Mouse (Mus musculus): ENCODE data around the gene Hist1h2be. TPM values are rescaled to one million over a fixed set of nuclear protein-coding genes. Genes with fewer than 3 reads are reported as not detected.
"Not testable (repeated sequence)": the region's sequence is repeated elsewhere in the genome, so short reads cannot be mapped to it uniquely, and the experiment has no call there.

The Hist1h2be gene
- polyA plus RNA-seq, 1 experiment: 2.8 TPM

GRCm38 (mm10) chr13:23592614-23593013 is 28.3 kb downstream of the Hist1h2be start:
- H3K4me3 ChIP-seq (ENCODE audit: extremely low read depth, insufficient read depth, insufficient read length): no peak overlapping the region
- 66% methylated on average over 7 of the region's 7 CpGs for WGBS
- no peak for DNase-seq (ENCODE audit: low read depth in 1 of 2, low spot score in 2 of 2)
- H3K27me3 ChIP-seq (ENCODE audit: control insufficient read depth, insufficient read depth, low read length): no peaks in the 10 kb centered on the region
- no peaks in the 10 kb centered on the region for H3K36me3 ChIP-seq (ENCODE audit: control insufficient read depth, insufficient read depth, low read length)
- no peak overlapping the region; the same call in 1 of the 2 replicates for H3K27ac ChIP-seq (ENCODE audit: insufficient read depth, low read length)
- TF ChIP-seq POLR2A (IDR thresholded peaks at IDR 0.05; ENCODE audit: low read depth, low read length) (no peak), CTCF (IDR thresholded peaks at IDR 0.05; ENCODE audit: extremely low read depth, insufficient read depth, insufficient read length, insufficient replicate concordance) (no peak)
- 0 out of 2 replicates have a peak, but pooled peaks cover 2% of the 10 kb centered on the region for H3K4me1 ChIP-seq (ENCODE audit: control insufficient read depth, insufficient read depth, insufficient read length)

- H3K27ac ChIP-seq (ENCODE audit: insufficient read depth, low read length); DNase-seq (ENCODE audit: low read depth in 1 of 2, low spot score in 2 of 2); H3K36me3 ChIP-seq (ENCODE audit: control insufficient read depth, insufficient read depth, low read length); H3K4me3 ChIP-seq (ENCODE audit: extremely low read depth, insufficient read depth, insufficient read length); H3K27me3 ChIP-seq (ENCODE audit: control insufficient read depth, insufficient read depth, low read length); H3K4me1 ChIP-seq (ENCODE audit: control insufficient read depth, insufficient read depth, insufficient read length): not testable (repeated sequence)
- 90% methylated on average over 7 of the region's 7 CpGs for WGBS
Measured at GRCm38 (mm10) chr13:23591886-23592285, 29.0 kb downstream of the Hist1h2be start.

DNA sequence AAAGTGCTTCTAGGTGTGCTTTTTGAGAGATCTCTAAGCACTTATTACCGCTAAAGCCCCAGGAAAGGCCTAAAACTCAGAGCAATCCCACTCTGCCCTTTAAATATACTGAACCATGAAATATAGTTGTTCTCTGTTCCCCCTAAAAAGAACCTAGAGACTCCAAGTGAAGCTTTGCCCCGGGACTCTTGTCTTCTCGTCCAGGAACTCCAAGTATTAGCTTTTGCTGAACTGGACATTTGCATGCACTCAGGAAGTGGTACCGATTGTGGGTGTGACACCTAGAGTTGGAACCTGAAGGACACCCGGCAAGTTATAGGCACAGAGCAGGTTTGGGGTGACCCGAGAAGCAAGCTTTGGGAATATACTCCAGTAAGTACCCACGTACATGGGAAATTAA is 29.7 kb downstream of the Hist1h2be start:
- no peak overlapping the region for H3K4me3 ChIP-seq (ENCODE audit: extremely low read depth, insufficient read depth, insufficient read length)
- no peaks in the 10 kb centered on the region for H3K27me3 ChIP-seq (ENCODE audit: control insufficient read depth, insufficient read depth, low read length)
- H3K4me1 ChIP-seq (ENCODE audit: control insufficient read depth, insufficient read depth, insufficient read length): 0 out of 2 replicates have a peak, but pooled peaks cover 2% of the 10 kb centered on the region
- no peak for DNase-seq (ENCODE audit: low read depth in 1 of 2, low spot score in 2 of 2)
- 83% methylated on average over 7 of the region's 7 CpGs for WGBS
- no peak for TF ChIP-seq CTCF (IDR thresholded peaks at IDR 0.05; ENCODE audit: extremely low read depth, insufficient read depth, insufficient read length, insufficient replicate concordance)
- H3K27ac ChIP-seq (ENCODE audit: insufficient read depth, low read length): no peak overlapping the region
- H3K36me3 ChIP-seq (ENCODE audit: control insufficient read depth, insufficient read depth, low read length): no peaks in the 10 kb centered on the region

GRCm38 (mm10) chr13:23586940-23587225 is 34.0 kb downstream of the Hist1h2be start:
- DNase-seq (ENCODE audit: low read depth in 1 of 2, low spot score in 2 of 2): no peak
- Histone ChIP-seq H3K27me3 (ENCODE audit: control insufficient read depth, insufficient read depth, low read length) (no peaks in the 10 kb centered on the region), H3K27ac (ENCODE audit: insufficient read depth, low read length) (no peak overlapping the region), H3K36me3 (ENCODE audit: control insufficient read depth, insufficient read depth, low read length) (no peaks in the 10 kb centered on the region), H3K4me3 (ENCODE audit: extremely low read depth, insufficient read depth, insufficient read length) (peak overlapping the region; percentile 47; the same call in 1 of the 2 replicates), H3K4me1 (ENCODE audit: control insufficient read depth, insufficient read depth, insufficient read length) (peaks cover 3% of the 10 kb centered on the region; the same call in 1 of the 2 replicates)
- WGBS: 2% methylated on average over 1 of the region's 1 CpGs
- no peak for TF ChIP-seq POLR2A (IDR thresholded peaks at IDR 0.05; ENCODE audit: low read depth, low read length)
- no peak for TF ChIP-seq CTCF (IDR thresholded peaks at IDR 0.05; ENCODE audit: extremely low read depth, insufficient read depth, insufficient read length, insufficient replicate concordance)

- H3K27ac ChIP-seq (ENCODE audit: insufficient read depth, low read length): peak overlapping the region; percentile 55
Measured at GRCm38 (mm10) chr13:23586099-23586939, 34.6 kb downstream of the Hist1h2be start.

DNA sequence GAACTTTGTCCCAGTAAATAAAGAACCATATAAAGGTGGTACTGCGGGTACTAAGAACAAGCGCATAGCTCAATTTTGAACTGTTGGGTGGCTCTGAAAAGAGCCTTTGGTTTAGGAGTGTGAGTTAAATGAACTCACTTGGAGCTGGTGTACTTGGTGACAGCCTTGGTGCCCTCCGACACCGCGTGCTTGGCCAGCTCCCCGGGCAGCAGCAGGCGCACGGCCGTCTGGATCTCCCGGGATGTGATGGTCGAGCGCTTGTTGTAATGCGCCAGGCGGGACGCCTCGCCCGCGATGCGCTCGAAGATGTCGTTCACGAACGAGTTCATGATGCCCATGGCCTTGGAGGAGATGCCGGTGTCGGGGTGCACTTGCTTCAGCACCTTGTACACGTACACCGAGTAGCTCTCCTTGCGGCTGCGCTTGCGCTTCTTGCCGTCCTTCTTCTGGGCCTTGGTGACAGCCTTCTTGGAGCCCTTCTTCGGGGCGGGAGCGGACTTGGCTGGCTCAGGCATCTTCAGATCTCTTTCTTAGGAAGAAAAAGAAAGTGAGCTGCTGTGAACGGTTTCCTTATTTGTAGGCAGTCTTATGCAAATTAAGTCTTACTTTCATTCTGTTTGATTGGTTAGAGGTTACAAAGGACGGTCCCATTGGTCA is 35.4 kb downstream of the Hist1h2be start:
- under 1% methylated on average over 33 of the region's 36 CpGs for WGBS
- peak; percentile 43 to 89 for DNase-seq (ENCODE audit: low read depth in 1 of 2, low spot score in 2 of 2)
- not testable (repeated sequence) for H3K27me3 ChIP-seq (ENCODE audit: control insufficient read depth, insufficient read depth, low read length); H3K36me3 ChIP-seq (ENCODE audit: control insufficient read depth, insufficient read depth, low read length); H3K4me1 ChIP-seq (ENCODE audit: control insufficient read depth, insufficient read depth, insufficient read length)
- TF ChIP-seq POLR2A (IDR thresholded peaks at IDR 0.05; ENCODE audit: low read depth, low read length): peak; percentile 81
- peak overlapping the region; percentile 97 for H3K27ac ChIP-seq (ENCODE audit: insufficient read depth, low read length)
- H3K4me3 ChIP-seq (ENCODE audit: extremely low read depth, insufficient read depth, insufficient read length): peak overlapping the region; percentile 71

More at GRCm38 (mm10) chr13:23586099-23586939, 34.6 kb downstream of the Hist1h2be start:
- Histone ChIP-seq H3K36me3 (ENCODE audit: control insufficient read depth, insufficient read depth, low read length) (no peaks in the 10 kb centered on the region), H3K27me3 (ENCODE audit: control insufficient read depth, insufficient read depth, low read length) (no peaks in the 10 kb centered on the region), H3K4me1 (ENCODE audit: control insufficient read depth, insufficient read depth, insufficient read length) (peaks cover 3% of the 10 kb centered on the region; the same call in 1 of the 2 replicates), H3K4me3 (ENCODE audit: extremely low read depth, insufficient read depth, insufficient read length) (peak overlapping the region; percentile 47)
- TF ChIP-seq CTCF (IDR thresholded peaks at IDR 0.05; ENCODE audit: extremely low read depth, insufficient read depth, insufficient read length, insufficient replicate concordance) (no peak), POLR2A (IDR thresholded peaks at IDR 0.05; ENCODE audit: low read depth, low read length) (no peak)
- DNase-seq (ENCODE audit: low read depth in 1 of 2, low spot score in 2 of 2): no peak
- 4% methylated on average over 22 of the region's 22 CpGs for WGBS

GRCm38 (mm10) chr13:23585029-23585441 is 35.9 kb downstream of the Hist1h2be start:
- Histone ChIP-seq H3K4me3 (ENCODE audit: extremely low read depth, insufficient read depth, insufficient read length) (peak overlapping the region; percentile 66), H3K27me3 (ENCODE audit: control insufficient read depth, insufficient read depth, low read length) (no peaks in the 10 kb centered on the region), H3K36me3 (ENCODE audit: control insufficient read depth, insufficient read depth, low read length) (no peaks in the 10 kb centered on the region), H3K4me1 (ENCODE audit: control insufficient read depth, insufficient read depth, insufficient read length) (peaks cover 3% of the 10 kb centered on the region; the same call in 1 of the 2 replicates), H3K27ac (ENCODE audit: insufficient read depth, low read length) (peak overlapping the region; percentile 97)
- WGBS: under 1% methylated on average over 21 of the region's 21 CpGs
- TF ChIP-seq POLR2A (IDR thresholded peaks at IDR 0.05; ENCODE audit: low read depth, low read length): peak; percentile 73
- TF ChIP-seq CTCF (IDR thresholded peaks at IDR 0.05; ENCODE audit: extremely low read depth, insufficient read depth, insufficient read length, insufficient replicate concordance): no peak
- peak in 1 of 2 experiments; percentile 74 for DNase-seq (ENCODE audit: low read depth in 1 of 2, low spot score in 2 of 2)

Data from spleen, adult 2 months (tissue).